Mouse (Mus musculus): ENCODE data around the gene Bcdin3d. TPM values are rescaled to one million over a fixed set of nuclear protein-coding genes. Genes with fewer than 3 reads are reported as not detected.
"Not testable (repeated sequence)": the region's sequence is repeated elsewhere in the genome, so short reads cannot be mapped to it uniquely, and the experiment has no call there.

The Bcdin3d gene
- polyA plus RNA-seq, 1 experiment from 2014 or later: 20.2 TPM

DNA sequence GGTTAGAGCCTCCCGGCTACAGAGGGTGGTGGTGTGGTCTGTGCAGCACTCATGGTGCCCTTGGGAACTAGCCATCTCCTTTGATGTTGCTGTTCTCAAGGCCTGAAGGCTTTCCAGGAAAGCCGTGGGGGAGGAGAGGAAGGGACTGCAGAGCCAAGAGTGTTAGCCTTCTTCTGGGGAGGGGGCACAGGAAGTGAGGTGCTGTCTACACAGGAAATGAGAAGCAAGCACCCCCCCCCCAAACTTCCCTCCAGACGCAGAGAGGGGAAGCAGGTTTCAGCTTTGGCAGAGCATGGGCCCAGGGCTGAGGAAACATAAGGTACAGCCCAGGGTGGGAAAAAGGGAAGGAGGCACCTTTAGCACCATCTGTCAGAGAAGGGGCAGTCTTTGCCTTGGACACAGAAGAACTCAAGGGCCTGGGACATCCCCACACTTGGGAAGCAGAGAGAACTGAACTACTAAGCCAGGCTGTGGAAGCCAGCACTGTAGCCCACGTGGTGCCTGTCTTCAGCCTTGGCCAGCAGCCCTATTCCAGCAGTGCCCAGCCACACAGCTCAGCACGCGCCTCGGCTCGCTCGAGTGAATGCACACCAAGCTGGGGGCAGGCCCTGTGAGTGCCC lies 25.3 kb downstream of the Bcdin3d start:
- peaks cover 35% of the 10 kb centered on the region for H3K4me1 ChIP-seq (replicated peaks)
- no peak for DNase-seq (ENCODE audit: low spot score)
- H3K9me3 ChIP-seq: no peaks in the 10 kb centered on the region
- peaks cover 69% of the 10 kb centered on the region for H3K36me3 ChIP-seq
- no peaks in the 10 kb centered on the region for H3K27me3 ChIP-seq (ENCODE audit: insufficient read depth, poor library complexity, severe bottlenecking)
- H3K27ac ChIP-seq: 0 out of 2 replicates have a peak overlapping the region, but pooled peaks have one; percentile 60
- 79% methylated on average over 9 of the region's 9 CpGs for WGBS
- H3K4me3 ChIP-seq: no peak overlapping the region

DNA sequence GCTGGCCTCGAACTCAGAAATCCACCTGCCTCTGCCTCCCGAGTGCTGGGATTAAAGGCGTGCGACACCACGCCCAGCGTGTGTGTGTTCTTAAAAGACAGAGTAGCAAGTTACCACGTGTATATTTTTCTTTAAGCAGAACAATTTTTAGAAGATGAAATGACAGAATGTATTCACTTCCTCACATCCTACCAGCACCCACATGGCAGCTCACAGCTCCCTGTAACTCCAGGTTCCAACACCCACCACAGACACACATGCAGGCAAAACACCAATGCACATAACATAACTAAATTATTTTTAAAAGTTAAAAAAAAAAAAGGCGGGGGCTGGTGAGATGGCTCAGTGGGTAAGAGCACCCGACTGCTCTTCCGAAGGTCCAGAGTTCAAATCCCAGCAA lies 28.4 kb downstream of the Bcdin3d start:
- not testable (repeated sequence) for H3K9me3 ChIP-seq; H3K27me3 ChIP-seq (ENCODE audit: insufficient read depth, poor library complexity, severe bottlenecking); H3K27ac ChIP-seq; DNase-seq (ENCODE audit: low spot score); H3K4me3 ChIP-seq
- 92% methylated on average over 10 of the region's 10 CpGs for WGBS
- peaks cover 50% of the 10 kb centered on the region for H3K36me3 ChIP-seq
- H3K4me1 ChIP-seq (replicated peaks): peaks cover 24% of the 10 kb centered on the region

DNA sequence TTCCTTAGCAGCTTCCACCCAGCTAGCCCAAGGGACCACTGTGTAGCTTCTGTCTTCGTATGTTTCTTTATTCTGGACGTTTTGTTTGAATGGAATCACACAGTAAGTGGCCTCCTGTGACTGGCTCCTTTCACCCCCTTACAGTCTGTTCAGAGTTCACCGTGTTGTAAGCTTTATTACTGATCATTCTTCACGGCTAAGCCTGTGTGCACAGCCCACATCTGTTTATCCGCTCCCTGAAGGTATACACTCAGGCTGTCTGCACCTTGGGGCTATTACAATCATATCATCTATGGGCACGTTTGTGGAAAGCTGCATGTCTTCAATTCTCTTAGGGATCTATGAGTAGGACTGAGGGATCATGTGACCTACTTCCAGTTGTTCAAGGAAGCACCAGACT lies 29.0 kb downstream of the Bcdin3d start:
- no peaks in the 10 kb centered on the region for H3K27me3 ChIP-seq (ENCODE audit: insufficient read depth, poor library complexity, severe bottlenecking)
- H3K4me3 ChIP-seq: no peak overlapping the region
- H3K9me3 ChIP-seq: no peaks in the 10 kb centered on the region
- no peak overlapping the region for H3K27ac ChIP-seq
- no peak for DNase-seq (ENCODE audit: low spot score)
- peaks cover 46% of the 10 kb centered on the region for H3K36me3 ChIP-seq
- peaks cover 29% of the 10 kb centered on the region for H3K4me1 ChIP-seq (replicated peaks)
- WGBS: 72% methylated on average over 6 of the region's 6 CpGs

DNA sequence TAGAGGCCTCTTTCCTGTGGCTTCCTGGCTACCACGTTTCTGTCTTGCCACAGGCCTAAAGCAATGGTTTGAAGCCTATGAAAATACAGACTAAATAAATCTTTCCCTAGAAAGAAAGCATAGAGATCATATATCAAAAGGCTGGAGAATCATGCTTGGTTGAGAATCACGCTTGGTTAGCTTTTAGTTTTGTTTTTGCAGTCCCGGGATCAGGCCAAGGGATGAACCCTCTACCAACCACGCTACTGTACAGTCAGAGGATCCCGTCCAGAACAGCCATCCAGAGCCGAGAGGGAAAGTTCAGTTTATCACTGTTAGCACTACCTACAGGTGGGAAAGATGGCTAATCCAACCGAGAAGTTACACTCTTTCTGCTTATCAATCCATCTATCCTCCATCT lies 32.2 kb downstream of the Bcdin3d start:
- 81% methylated on average over 7 of the region's 7 CpGs for WGBS
- H3K9me3 ChIP-seq: no peaks in the 10 kb centered on the region
- DNase-seq (ENCODE audit: low spot score): no peak
- H3K4me1 ChIP-seq (replicated peaks): peaks cover 30% of the 10 kb centered on the region
- H3K27me3 ChIP-seq (ENCODE audit: insufficient read depth, poor library complexity, severe bottlenecking): no peaks in the 10 kb centered on the region
- no peak overlapping the region for H3K27ac ChIP-seq
- no peak overlapping the region for H3K4me3 ChIP-seq
- peaks cover 35% of the 10 kb centered on the region for H3K36me3 ChIP-seq

DNA sequence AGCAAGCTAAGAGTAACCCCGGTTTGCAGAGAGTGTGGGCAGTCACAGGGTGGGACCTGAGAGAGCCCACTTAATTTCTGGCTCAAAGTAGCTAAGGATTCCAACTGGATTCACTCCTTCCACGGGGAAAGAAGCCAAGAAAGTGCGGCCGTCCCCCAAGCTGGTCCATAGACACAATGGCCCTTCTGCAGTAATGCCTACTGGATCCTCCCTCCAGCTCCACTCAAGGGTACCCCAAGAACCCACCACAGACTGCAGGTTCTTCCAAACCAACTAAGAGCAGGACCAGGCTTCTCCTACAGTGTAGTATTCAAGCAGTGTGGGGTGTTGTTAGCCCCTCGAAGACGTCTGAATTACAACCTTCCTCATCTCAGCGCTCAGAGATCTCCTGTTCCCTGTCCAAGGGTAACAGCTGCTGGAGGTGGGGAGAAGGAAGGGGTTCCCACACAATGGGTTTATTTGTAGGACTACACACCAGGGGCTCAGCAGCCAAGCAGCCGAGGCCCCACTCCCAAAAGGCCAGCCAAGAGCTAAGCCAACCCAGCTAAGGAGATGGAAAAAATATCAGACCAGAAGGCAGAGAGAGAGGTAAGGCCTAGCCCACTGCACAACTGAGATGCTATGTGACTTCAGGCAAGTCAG lies 33.6 kb downstream of the Bcdin3d start:
- no peaks in the 10 kb centered on the region for H3K9me3 ChIP-seq
- H3K27ac ChIP-seq: peak overlapping the region; percentile 65
- no peaks in the 10 kb centered on the region for H3K27me3 ChIP-seq (ENCODE audit: insufficient read depth, poor library complexity, severe bottlenecking)
- peaks cover 44% of the 10 kb centered on the region for H3K4me1 ChIP-seq (replicated peaks)
- DNase-seq (ENCODE audit: low spot score): no peak
- 67% methylated on average over 8 of the region's 8 CpGs for WGBS
- H3K4me3 ChIP-seq: no peak overlapping the region
- H3K36me3 ChIP-seq: peaks cover 44% of the 10 kb centered on the region

DNA sequence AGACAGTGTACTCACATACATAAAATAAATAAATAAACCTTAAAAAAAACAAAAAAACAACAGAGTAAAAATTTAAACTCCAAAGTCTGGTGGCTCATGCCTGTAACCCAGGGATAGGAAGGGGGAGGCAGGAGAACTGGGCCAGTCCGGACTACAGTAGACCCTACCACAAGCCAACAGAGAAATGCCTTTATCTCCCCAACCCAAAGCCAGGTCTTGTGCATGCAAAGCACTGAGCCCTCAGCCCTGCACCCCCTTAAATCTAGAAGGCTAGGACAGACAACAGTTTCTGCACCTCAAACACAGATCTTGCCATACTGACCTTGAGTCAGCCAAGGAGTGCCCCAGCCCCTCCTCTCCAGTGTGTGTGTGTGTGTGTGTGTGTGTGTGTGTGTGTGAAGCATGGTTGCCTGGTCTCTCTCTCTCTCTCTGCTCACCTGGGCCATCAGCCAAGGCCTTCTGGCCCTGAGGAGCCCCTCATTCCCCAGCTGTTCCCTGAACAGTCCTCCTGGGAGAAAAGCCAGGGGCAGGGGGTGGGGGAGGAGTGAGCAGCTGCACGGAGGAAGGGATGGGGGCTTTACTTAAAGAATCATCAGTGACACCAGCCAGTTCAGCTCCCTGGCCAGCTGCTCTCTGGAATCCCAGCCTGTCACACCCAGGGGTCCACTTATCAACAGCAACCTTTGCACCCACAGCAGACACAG lies 34.3 kb downstream of the Bcdin3d start:
- Histone ChIP-seq H3K4me3 (no peak overlapping the region), H3K27ac (peak overlapping the region; percentile 65), H3K9me3 (no peaks in the 10 kb centered on the region), H3K27me3 (ENCODE audit: insufficient read depth, poor library complexity, severe bottlenecking) (no peaks in the 10 kb centered on the region), H3K4me1 (replicated peaks) (peaks cover 46% of the 10 kb centered on the region), H3K36me3 (peaks cover 47% of the 10 kb centered on the region)
- peak; percentile 27 for DNase-seq (ENCODE audit: low spot score)
- WGBS: 45% methylated on average over 2 of the region's 2 CpGs

DNA sequence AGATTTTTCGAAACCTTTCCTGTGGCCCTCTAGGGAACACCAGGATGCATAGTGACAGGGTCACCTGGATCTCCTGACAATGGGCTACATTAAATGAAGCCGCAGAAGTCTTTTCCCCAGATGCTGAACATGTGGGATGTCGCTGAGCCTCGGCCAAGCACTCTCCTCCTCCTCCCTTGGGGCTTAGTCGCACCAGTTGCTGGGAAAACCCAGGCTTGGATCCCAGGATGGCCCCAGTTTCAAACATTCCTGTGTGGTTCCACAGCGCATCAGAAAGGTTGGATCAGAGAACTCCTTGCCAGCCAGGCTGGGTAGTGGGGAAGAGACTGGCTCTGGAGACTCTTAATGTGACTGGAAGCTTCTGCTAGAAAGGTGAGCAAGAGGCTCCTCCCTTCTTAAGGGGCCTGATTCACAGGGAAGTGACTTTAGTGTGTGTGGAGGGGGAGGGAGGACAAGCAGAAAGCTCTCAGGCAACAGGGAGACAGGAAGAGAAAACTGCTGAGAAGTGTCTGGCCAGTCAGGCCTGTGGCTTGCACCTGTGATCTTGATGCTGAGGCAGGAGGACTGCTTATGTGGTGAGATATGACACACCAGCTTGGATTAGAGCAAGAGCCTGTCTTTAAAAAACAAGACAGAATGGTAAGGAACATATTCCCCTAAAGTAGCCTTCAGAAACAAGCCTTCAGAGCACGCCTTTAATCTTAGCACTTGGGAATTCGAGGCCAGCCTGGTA lies 35.4 kb downstream of the Bcdin3d start:
- 82% methylated on average over 8 of the region's 8 CpGs for WGBS
- H3K36me3 ChIP-seq: peaks cover 43% of the 10 kb centered on the region
- no peak for DNase-seq (ENCODE audit: low spot score)

DNA sequence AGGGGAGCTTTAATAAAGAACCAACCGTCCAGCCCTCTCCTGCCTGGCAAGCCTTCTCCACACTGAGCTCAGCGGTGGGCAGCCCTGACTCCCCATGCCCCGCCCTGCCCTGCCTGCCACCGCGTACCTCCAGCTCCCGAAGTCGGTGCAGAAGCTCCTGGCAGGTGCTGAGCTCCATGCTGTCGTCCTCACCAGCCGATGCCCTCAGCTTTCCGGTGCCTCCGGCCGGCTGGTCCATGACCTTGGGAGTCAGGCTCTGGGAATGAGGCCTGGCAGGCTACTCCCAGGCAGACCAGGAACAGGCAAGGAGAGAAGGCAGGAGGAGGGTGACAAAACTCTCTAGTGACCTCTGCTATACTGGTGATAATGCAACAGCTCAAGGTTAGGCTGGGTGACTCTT lies 40.6 kb downstream of the Bcdin3d start:
- Histone ChIP-seq H3K4me1 (replicated peaks) (peaks cover 63% of the 10 kb centered on the region), H3K27ac (no peak overlapping the region), H3K27me3 (ENCODE audit: insufficient read depth, poor library complexity, severe bottlenecking) (no peaks in the 10 kb centered on the region), H3K9me3 (no peaks in the 10 kb centered on the region), H3K4me3 (no peak overlapping the region), H3K36me3 (peaks cover 84% of the 10 kb centered on the region)
- DNase-seq (ENCODE audit: low spot score): no peak
- WGBS: 94% methylated on average over 12 of the region's 12 CpGs

More for the DNA sequence above, 35.4 kb downstream of the Bcdin3d start:
- Histone ChIP-seq H3K27me3 (ENCODE audit: insufficient read depth, poor library complexity, severe bottlenecking) (no peaks in the 10 kb centered on the region), H3K4me3 (no peak overlapping the region), H3K4me1 (replicated peaks) (peaks cover 55% of the 10 kb centered on the region), H3K9me3 (no peaks in the 10 kb centered on the region), H3K27ac (no peak overlapping the region)

DNA sequence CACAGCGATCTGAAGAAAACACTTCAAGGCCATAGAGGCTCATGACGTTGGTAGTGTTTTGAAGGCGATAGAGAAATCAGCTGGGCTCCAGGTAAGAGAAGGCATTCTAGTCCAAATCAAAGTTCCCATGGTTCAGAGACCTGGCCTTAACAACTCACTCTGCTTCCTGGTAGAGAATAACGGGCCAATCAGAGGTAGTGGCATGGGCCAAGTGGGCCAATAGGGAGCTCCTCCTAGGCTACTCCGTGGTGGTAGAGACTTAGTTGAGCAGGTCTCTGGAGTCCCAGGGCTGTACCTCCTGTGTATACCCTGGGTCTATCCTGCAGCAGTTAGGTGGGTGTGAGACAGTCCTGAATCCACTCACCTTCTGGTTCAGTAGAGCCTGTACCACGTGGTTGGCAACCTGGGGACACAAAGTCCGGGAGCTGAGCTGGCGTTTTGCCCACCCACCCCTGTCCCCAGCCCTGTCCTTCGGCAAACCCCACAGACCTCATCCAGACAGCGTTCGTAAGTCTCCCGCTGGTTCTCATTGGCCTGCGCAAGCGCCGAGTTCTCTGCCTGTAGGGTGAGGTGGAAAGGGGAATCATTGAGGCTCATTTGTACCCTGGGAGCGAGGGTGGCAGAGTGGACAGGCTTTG lies 41.3 kb downstream of the Bcdin3d start:
- H3K27me3 ChIP-seq (ENCODE audit: insufficient read depth, poor library complexity, severe bottlenecking): no peaks in the 10 kb centered on the region
- H3K4me1 ChIP-seq (replicated peaks): peaks cover 61% of the 10 kb centered on the region
- no peaks in the 10 kb centered on the region for H3K9me3 ChIP-seq
- no peak for DNase-seq (ENCODE audit: low spot score)
- H3K4me3 ChIP-seq: no peak overlapping the region
- H3K27ac ChIP-seq: peak overlapping the region; percentile 5; the same call in 1 of the 2 replicates
- 93% methylated on average over 16 of the region's 16 CpGs for WGBS
- peaks cover 83% of the 10 kb centered on the region for H3K36me3 ChIP-seq

DNA sequence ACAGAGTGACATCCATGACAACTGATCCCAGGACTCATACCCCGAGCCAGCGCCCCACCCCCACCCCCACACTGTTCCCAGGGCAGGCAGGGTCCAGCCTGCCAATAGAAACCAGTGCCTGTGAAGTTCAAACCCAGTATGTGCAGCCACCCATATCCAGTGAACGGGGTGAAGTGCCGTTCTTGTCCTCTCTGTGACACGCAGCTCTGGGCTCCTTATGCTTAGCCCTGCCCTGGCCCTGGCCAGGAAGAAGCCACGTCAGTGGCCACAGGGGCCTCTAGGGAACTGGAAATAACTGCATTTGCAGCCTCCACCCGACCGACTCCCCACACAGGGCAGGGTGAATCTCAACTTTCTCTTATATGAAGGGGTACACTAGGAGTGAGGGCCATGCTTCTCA lies 42.6 kb downstream of the Bcdin3d start:
- peaks cover 55% of the 10 kb centered on the region for H3K4me1 ChIP-seq (replicated peaks)
- H3K9me3 ChIP-seq: no peaks in the 10 kb centered on the region
- 77% methylated on average over 8 of the region's 8 CpGs for WGBS
- H3K27me3 ChIP-seq (ENCODE audit: insufficient read depth, poor library complexity, severe bottlenecking): no peaks in the 10 kb centered on the region
- no peak overlapping the region for H3K4me3 ChIP-seq
- H3K36me3 ChIP-seq: peaks cover 86% of the 10 kb centered on the region
- no peak for DNase-seq (ENCODE audit: low spot score)
- no peak overlapping the region; the same call in 1 of the 2 replicates for H3K27ac ChIP-seq

DNA sequence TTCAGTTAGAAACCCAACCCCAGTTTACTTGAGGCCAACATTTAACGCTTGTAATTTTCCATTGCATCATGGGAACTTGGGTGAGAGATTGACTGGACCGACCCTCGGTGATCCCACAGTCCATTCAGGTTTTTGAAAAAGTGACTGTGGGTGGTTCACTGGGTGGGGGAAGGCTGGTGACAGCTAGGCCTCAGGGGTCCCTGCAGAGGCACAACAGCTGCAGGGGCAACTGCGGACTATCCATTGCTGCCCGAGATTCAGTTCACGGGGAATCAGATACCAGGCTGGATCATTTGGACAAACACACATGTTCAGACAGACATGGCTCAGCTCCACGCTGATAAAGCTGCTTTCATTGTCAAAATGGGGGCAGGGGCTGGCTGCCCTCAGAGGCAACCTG lies 43.0 kb downstream of the Bcdin3d start:
- H3K27me3 ChIP-seq (ENCODE audit: insufficient read depth, poor library complexity, severe bottlenecking): no peaks in the 10 kb centered on the region
- no peak overlapping the region for H3K4me3 ChIP-seq
- no peak overlapping the region for H3K27ac ChIP-seq
- peaks cover 51% of the 10 kb centered on the region for H3K4me1 ChIP-seq (replicated peaks)
- no peak for DNase-seq (ENCODE audit: low spot score)
- H3K9me3 ChIP-seq: no peaks in the 10 kb centered on the region
- peaks cover 87% of the 10 kb centered on the region for H3K36me3 ChIP-seq
- WGBS: 78% methylated on average over 7 of the region's 7 CpGs

DNA sequence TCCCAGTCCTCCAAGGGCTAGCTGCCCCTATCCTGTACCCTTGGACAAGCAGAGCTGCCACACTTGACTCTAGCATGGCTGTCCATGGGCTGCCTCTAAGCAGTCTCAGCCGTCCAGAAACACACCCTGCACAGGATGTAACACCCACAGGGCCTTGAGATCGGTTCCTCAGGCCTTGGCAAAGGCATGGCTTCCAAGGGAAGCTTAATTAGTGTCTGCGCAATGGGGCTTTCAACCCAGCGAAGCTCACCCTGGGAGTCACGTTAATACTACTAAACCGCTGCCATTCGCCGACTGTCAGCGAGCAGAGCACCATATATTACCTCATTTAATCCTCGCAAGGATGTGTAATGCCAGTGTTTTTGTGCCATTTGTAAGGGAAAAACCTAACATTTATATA lies 43.5 kb downstream of the Bcdin3d start:
- no peak overlapping the region for H3K4me3 ChIP-seq
- no peak for DNase-seq (ENCODE audit: low spot score)
- peaks cover 46% of the 10 kb centered on the region for H3K4me1 ChIP-seq (replicated peaks)
- WGBS: 92% methylated on average over 10 of the region's 10 CpGs
- H3K36me3 ChIP-seq: peaks cover 88% of the 10 kb centered on the region
- no peak overlapping the region for H3K27ac ChIP-seq
- H3K27me3 ChIP-seq (ENCODE audit: insufficient read depth, poor library complexity, severe bottlenecking): no peaks in the 10 kb centered on the region
- H3K9me3 ChIP-seq: no peaks in the 10 kb centered on the region

All from hindbrain, embryonic 10.5 days (tissue).